Mouse (Mus musculus) ES-CJ7 (cell line): ENCODE results near the gene Txn2.

Source experiments
- DNase-seq: peaks from one replicate; pipeline ENCODE4 v3.0.0; 2011; ENCODE audit warnings: low read depth, low spot score

The Txn2 gene

DNA sequence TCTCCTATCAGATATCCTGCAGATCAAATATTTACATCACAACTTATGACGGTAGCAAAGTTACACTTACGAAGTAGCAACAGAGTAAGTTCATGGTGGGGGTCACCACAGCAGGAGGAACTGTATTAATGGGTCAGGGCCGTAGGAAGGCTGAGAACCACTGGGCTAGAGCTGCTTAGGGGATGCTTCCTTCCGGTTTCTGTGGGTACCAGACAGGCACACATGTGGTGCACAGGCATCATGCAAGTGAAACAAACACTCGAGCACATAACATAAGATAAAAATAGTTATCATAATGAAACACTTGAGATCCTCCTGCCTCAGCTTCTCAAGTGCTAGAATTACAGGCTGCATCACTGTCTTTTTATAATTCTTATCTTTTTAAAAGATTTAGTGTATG, 48.1 kb downstream of the Txn2 start:
- DNase-seq: no peak

DNA sequence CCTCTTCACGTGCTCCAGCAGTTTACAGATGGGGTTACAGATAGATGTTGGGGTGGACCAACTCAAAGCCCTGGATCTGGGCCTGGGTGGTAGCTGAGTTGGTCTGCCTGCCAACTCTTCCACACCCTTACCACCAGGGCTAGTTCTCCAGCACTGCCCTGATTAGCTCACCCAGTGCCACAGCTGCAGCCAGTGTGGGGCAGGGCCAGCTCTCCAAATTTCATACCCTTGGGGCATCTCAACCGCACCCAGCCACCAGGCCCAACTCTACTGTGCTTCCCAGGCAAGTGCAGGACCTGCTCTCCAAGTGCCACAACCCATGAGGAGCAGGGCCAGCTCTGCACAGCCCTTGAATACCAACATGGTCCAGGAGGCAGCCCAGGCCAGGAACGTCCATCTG, 49.0 kb downstream of the Txn2 start:
- no peak for DNase-seq

DNA sequence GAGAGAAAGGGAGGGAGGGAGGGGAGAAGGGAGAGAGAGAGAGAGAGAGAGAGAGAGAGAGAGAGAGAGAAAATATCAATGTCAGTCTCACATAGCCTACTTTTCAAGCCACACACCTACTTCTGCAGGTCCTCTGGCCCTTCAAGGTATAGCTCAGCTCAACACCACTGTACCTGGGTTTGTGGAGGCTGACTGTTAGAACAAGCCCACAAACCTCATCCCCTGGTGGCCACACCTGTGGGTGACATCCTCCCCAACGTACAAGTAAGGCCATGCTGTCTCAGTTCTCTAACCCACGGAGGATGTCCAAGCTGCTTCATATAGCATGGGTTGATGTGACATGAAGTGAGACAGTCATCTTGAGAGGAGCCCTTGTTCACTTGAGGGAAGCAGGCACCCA, 51.6 kb downstream of the Txn2 start:
- no peak for DNase-seq

DNA sequence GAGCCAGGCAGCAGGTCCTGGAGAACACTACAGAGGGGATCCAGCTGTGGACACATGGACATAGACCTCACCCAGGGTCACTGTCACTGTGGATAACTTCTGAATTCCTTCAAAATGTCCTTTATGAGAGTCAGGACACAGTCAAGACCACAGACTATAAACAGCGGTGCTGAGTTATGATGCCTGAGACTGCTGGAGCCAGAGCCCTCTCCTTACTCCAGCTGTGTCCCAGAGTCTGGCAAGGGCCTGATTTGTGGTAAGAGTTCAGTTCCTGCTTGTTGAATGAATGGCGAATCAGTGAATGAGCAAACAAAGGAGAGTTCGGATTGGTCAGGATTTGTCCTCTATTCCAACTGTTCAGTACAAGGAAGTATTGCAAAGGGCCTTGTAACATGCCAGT, 52.1 kb downstream of the Txn2 start:
- DNase-seq: no peak

DNA sequence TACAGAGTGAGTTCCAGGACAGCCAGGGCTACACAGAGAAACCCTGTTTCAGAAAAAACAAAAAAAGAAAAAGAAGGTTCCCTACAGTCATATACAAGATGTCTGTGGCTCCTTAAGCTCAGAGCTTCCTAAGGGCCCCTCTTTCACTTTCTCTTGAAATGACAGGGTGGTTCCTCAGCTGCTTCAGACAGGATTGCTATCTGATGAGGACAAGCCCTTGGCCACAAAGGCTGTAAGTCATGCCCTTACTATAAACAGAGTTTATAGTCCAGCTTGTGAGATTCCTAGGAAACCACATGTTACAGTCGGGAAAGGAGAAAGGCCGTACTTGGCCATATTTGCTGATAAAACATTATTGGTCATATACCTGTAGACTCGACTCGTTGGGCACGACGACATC, 52.9 kb downstream of the Txn2 start:
- DNase-seq: no peak

DNA sequence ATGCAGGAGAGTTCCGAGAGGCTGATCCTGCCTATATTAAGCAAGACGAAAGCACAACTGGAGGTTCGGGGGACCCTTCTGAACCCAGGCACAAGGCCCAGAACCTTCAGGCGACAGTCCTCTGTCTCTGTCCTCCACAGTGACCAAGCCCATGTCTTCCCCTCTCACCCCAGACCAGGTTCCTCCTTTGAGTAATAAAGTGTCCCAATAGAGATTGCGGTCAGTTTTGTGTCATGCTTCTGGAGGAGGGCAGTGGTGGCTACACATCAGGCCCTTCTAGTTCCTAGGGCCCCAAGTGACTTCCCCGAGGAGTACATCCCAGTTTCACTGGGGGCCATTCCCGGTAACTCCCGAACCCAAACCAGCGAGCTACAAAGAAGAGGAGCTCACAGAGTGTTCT, 54.0 kb downstream of the Txn2 start:
- no peak for DNase-seq

DNA sequence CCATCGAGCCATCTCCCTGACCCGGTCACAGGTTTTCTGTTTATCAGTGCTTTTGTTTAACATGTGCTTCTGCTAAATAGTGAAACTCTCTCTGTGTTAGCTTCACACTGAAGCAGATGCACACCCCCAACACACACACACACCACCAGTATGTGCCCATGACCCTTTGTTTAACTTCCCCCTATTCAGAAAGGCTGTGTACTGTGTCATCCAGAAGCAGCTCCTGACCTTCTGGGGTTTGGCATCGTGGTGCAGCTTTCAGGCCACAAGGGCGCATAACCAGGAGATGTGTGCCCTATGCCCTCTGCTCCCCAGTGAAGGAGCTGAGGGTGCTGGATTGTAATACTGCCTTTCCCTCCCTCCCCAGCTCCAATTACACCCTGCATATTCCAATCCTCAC, 54.5 kb downstream of the Txn2 start:
- no peak for DNase-seq

DNA sequence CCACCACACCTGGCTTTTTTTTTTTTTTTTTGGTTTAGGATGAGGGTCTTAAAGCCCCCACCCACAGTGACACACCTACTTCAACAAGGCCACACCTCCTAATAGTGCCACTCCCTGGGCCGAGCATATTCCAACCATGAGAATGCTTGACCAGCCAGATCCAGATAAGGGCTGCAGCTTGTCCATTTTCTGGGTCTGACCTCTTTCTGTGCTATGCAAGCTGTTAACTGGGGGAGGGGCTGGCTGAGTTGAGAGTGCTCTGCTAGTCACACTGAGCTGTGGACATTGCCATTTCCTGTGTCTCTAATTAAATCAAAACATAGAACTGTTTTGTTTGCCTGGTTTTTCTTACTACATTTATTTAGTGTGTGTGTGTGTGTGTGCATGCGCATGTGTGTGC, 55.2 kb downstream of the Txn2 start:
- DNase-seq: peak; percentile 80

DNA sequence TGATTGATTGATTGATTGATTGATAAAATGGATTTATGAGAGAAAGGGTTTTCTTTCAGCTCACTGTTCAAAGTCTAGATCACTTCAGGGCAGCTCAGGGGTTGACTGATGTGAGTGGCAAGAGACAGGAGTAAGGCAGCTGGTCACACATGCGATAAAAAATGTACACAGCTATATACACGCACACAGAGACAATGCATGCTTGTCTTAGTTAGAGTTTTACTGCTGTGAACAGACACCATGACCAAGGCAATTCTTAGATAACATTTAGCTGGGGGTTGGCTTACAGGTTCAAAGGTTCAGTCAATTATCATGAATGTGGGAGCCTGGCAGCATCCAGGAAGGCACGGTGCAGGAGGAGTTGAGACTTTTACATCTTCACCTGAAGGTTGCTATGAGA, 55.8 kb downstream of the Txn2 start:
- DNase-seq: no peak

DNA sequence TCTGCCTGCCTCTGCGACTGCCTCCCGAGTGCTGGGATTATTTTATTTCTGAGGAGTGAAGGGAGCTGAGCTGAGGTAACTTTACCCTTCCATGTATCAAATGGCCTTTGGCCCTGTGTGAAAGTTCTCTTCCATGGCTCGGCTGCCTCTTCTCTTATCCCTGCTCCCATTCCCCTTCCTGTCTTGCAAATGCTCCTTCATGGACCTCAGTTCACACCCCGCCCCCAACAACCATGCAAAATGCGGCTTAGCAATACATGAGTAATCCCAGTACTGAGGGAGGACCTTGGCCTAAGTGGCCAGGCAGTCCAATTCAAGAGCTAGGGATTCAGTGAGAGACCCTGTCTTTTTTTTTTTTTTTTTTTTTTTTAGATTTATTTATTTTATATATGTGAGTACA, 60.5 kb downstream of the Txn2 start:
- no peak for DNase-seq

DNA sequence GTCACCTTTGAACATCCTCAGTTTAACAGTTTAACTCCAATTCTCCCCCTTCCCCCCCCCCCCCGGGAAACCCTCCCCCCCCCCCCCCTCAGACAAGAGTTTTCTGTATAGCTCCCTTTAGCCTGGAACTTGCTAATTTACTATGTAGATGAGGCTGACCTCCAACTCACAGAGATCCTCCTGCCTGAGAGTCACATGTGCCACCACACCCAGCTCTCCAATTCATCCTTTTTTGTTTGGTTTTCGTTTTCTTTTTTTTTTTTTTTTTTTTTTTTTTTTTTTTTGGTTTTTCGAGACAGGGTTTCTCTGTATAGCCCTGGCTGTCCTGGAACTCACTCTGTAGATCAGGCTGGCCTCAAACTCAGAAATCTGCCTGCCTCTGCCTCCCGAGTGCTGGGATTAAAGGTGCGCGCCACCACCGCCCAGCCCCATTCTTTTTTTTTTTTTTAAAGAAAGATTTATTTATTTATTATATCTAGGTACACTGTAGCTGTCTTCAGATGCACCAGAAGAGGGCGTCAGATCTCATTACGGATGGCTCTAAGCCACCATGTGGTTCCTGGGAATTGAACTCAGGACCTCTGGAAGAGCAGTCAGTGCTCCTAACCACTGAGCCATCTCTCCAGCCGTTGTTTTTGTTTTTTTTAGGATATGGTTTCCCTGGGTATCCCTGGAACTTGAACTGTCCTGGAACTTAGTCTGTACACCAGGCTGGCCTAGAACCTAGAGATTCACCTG, 61.4 kb downstream of the Txn2 start:
- peak; percentile 93 for DNase-seq

DNA sequence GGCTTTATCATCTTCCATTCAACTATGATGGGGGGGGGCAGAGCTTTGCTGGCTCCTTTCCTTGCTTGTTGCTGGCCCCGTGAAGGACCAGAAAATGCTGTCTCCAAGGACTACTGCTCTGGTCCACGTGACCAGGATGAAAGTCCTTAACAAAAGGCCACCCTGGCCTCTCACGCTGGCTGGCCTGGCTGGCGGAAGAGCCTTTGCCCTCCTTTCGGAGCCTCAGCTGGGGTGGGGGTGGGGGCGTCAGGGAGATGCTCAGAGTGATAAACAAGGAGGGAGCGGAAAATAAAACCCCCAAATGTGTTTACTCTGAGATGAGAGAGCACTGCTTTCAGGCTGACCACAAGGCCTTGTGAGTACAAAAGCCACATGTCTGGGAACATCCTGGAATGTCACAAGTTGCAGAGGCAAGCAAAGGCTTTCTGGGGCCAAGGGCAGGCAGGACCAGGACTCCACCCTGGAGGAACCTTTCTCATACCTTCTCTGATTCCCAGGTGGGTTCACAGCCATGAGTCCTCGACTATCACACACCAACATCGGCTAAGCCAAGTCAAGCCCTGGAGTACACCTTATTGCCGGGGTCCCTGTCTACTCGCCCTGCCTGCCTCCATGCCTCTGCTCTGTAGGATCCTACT, 62.1 kb downstream of the Txn2 start:
- DNase-seq: peak; percentile 80
